Mouse (Mus musculus): Measurements from ENCODE around the gene Klk5.

GRCm38 (mm10) chr7:43855709-43856108, 13.9 kb downstream of the Klk5 start:
- TF ChIP-seq CTCF (IDR thresholded peaks at IDR 0.05; ENCODE audit: borderline replicate concordance, extremely low read depth, insufficient read depth, insufficient read length): no peak
- TF ChIP-seq POLR2A (IDR thresholded peaks at IDR 0.05; ENCODE audit: borderline replicate concordance, extremely low read depth, insufficient read depth, insufficient read length, poor library complexity, severe bottlenecking): no peak

Data from brain, embryonic 14.5 days (tissue).